Comparison of ENCODE assay signal across 8 mouse cellular contexts in the genomic region with DNA sequence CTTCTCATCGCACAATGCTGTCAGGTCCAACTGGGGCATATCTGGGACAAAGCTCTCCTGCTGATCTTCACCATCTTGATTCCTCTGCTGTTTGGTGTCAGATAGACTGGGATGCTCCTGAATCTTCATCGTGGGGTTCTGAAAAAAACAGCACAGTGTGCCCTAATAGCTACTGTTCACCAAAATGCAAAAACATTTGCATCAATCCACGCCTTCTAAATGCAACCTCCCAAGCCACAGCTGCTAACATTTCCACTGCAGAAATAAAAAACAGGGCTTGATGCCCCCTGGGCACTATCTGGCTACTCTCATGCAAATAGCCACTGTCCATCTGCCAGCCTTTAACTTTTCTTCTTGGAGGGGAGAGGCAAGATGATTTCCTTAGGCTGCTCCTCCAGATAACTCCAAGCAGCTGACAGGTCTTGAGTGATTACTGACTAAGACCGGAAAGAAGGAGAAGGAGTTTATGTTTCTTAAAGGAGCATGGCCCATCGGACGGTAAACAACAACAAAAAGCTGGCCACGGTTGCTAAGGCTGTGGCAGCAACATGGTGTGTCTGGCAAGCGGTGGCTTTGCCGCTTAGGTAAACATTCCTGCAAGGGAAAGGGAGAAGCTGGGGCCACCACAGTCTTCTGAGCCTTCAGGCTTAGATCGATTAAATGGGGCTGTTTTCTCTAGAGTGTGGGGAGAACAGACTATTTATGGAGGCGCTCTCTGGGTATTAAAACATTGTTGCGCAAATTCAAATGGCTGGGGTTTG. TPM values are rescaled to one million over a fixed set of nuclear protein-coding genes. Genes with fewer than 3 reads are reported as not detected.
DNase-seq lines count a peak whose midpoint lies in the region; ATAC-seq lines count a peak whose summit lies in the region.

No protein-coding gene starts in this region.

- no peak overlapping the region for H3K27ac ChIP-seq in heart, embryonic 14.5 days (replicated peaks in 1 of 2; ENCODE audit: control insufficient read depth in 1 of 2, insufficient read depth in 1 of 2, low read depth in 2 of 2, low read length in 2 of 2)
- H3K27ac ChIP-seq in heart, embryonic 10.5 days = no peak overlapping the region
- peak overlapping the region; percentile 61 for H3K27ac ChIP-seq in embryonic facial prominence, embryonic 10.5 days (replicated peaks)

- no peak for ATAC-seq in heart, embryonic 14.5 days (ENCODE audit: insufficient number of reproducible peaks, insufficient read depth, low FRiP score, low read depth)
- peak; percentile 66 for ATAC-seq in cerebellum, adult (ENCODE audit: insufficient number of reproducible peaks, low FRiP score, low TSS enrichment)

- H3K36me3 ChIP-seq in heart, embryonic 14.5 days (ENCODE audit: control insufficient read depth, insufficient read depth, low read length) = no peaks in the 10 kb centered on the region
- H3K36me3 ChIP-seq in heart, embryonic 10.5 days = no peaks in the 10 kb centered on the region
- no peaks in the 10 kb centered on the region for H3K36me3 ChIP-seq in embryonic facial prominence, embryonic 10.5 days (replicated peaks)

- 0 out of 2 replicates have a peak overlapping the region, but pooled peaks have one; percentile 11 for H3K4me2 ChIP-seq in heart, embryonic 14.5 days (ENCODE audit: low read length)

- H3K4me3 ChIP-seq in heart, embryonic 14.5 days (ENCODE audit: control insufficient read depth in 1 of 2, insufficient read depth in 1 of 2, low read depth in 1 of 2, low read length in 2 of 2) = no peak overlapping the region
- no peak overlapping the region for H3K4me3 ChIP-seq in heart, embryonic 10.5 days
- H3K4me3 ChIP-seq in embryonic facial prominence, embryonic 10.5 days = no peak overlapping the region

- no peaks in the 10 kb centered on the region for H3K9me3 ChIP-seq in heart, embryonic 14.5 days (ENCODE audit: control insufficient read depth, low read length)
- H3K9me3 ChIP-seq in heart, embryonic 10.5 days = no peaks in the 10 kb centered on the region
- H3K9me3 ChIP-seq in embryonic facial prominence, embryonic 10.5 days = no peaks in the 10 kb centered on the region

- no peaks in the 10 kb centered on the region for H3K27me3 ChIP-seq in heart, embryonic 14.5 days (ENCODE audit: control insufficient read depth, insufficient read depth, low read length)
- H3K27me3 ChIP-seq in heart, embryonic 10.5 days (ENCODE audit: insufficient read depth, poor library complexity, severe bottlenecking) = no peaks in the 10 kb centered on the region
- no peaks in the 10 kb centered on the region for H3K27me3 ChIP-seq in embryonic facial prominence, embryonic 10.5 days (replicated peaks; ENCODE audit: low read depth, poor library complexity, severe bottlenecking)

- H3K4me1 ChIP-seq in heart, embryonic 14.5 days (ENCODE audit: control insufficient read depth in 2 of 2, insufficient read depth in 2 of 2, low read length in 2 of 2) = peaks cover 2 to 5% of the 10 kb centered on the region in 2 experiments; a peak in 2 of 4 replicates
- H3K4me1 ChIP-seq in heart, embryonic 10.5 days = peaks cover 8% of the 10 kb centered on the region
- peaks cover 16% of the 10 kb centered on the region for H3K4me1 ChIP-seq in embryonic facial prominence, embryonic 10.5 days

- no peak for DNase-seq in heart, embryonic 10.5 days (ENCODE audit: low spot score)
- peak; percentile 27 for DNase-seq in embryonic facial prominence, embryonic 10.5 days (ENCODE audit: low spot score)
- DNase-seq in mesoderm, embryonic 11.5 days (ENCODE audit: low read depth, low spot score) = peak; percentile 20
- DNase-seq in spleen, postnatal 14 days (ENCODE audit: low spot score in 2 of 2) = no peak
- DNase-seq in spleen, postnatal 36 days (ENCODE audit: low spot score in 2 of 2) = no peak
- DNase-seq in layer of hippocampus, postnatal 10 days (ENCODE audit: low spot score in 2 of 2) = no peak

- 39% methylated on average over 12 of the region's 12 CpGs for WGBS in heart, embryonic 14.5 days
- 33% methylated on average over 12 of the region's 12 CpGs for WGBS in heart, embryonic 10.5 days
- WGBS in embryonic facial prominence, embryonic 10.5 days = 29% methylated on average over 12 of the region's 12 CpGs

- no peak overlapping the region for H3K9ac ChIP-seq in heart, embryonic 14.5 days (ENCODE audit: low read length)

RNA-seq across cellular contexts. Expression of a gene that starts 58.4 kb away (rescaled TPM):
- polyA plus RNA-seq in heart, embryonic 14.5 days (2014; fragmentation: Nextera tagmentation; extraction: Ambion mirVana) = 0.98 and 1.7 TPM in 2 replicates
- 1.5 and 1.8 TPM in 2 replicates for polyA plus RNA-seq in heart, embryonic 10.5 days (2016; fragmentation: Nextera tagmentation; extraction: Ambion mirVana)
- 2.1 and 3.4 TPM in 2 replicates for polyA plus RNA-seq in embryonic facial prominence, embryonic 10.5 days (2016; fragmentation: Nextera tagmentation; extraction: Ambion mirVana)
- total RNA-seq in layer of hippocampus, postnatal 10 days (2021) = 100 to 1,000 TPM; 186 to 199 TPM

RNA-seq across cellular contexts. Expression of a gene that starts 59.1 kb away (rescaled TPM):
- 8.9 and 9.0 TPM in 2 replicates for polyA plus RNA-seq in heart, embryonic 14.5 days (2014; fragmentation: Nextera tagmentation; extraction: Ambion mirVana)
- 5.7 and 5.8 TPM in 2 replicates for polyA plus RNA-seq in heart, embryonic 10.5 days (2016; fragmentation: Nextera tagmentation; extraction: Ambion mirVana)
- polyA plus RNA-seq in embryonic facial prominence, embryonic 10.5 days (2016; fragmentation: Nextera tagmentation; extraction: Ambion mirVana) = 3.4 and 3.8 TPM in 2 replicates
- 10 to 100 TPM; 16.0 to 16.5 TPM for total RNA-seq in layer of hippocampus, postnatal 10 days (2021)

Comparison
In these comparisons a context has a peak if more than half of its experiments do, and no peak if none do; other contexts are left out.
1. DNase-seq: peak in embryonic facial prominence, embryonic 10.5 days (single experiment) and mesoderm, embryonic 11.5 days (single experiment); none in heart, embryonic 10.5 days (single experiment), spleen, postnatal 14 days (0 of 2), spleen, postnatal 36 days (0 of 2) and layer of hippocampus, postnatal 10 days (0 of 2).